Mouse (Mus musculus): ENCODE results near the gene Gdpd5. TPM values are rescaled to one million over a fixed set of nuclear protein-coding genes. Genes with fewer than 3 reads are reported as not detected.

The Gdpd5 gene
- polyA plus RNA-seq (2016; fragmentation: Nextera tagmentation; extraction: Ambion mirVana), result 43.8 and 44.5 TPM in 2 replicates

DNA sequence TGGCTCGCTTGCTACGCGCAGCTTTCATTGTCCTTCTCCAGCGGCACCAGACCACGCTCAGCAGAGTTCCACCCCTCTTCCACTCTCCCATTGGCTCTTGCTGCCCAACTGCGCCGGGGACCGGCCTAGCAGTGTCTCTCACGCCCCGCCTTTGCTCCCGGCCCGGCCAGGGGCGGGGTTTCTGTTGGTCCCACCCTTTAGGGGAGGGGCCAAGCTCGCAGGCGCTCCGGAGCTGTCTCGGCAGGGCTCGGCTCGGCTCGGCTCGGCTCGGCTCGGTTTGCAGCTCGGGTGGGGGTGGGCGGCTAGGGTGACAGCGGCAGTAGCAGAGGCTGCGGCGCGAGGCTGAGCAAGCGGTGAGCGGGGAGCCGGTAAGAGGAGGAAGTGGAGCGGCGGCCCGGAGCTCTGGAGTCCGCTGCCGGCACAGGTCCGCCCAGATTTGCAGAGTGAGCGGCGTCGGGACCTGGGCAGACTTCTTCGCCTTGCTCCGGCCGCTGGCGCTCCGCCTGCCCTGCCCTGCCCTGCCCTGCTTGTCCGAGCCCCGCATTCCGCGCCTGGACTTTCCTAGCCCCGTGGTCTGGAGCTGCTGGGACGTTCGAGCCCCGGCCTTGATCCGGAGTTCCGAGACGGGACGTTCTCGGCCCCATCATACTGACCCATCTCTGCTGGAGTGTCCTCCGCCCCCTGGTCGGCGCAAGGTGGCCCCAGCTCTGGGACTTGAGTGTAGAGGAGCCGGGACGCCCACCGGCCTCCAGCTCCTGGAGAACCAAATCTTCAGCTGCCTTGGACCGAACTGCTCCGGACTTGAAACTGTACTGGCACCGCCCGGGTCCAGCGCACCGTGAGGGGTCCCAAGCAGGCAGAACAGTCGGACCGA lies at the start of gene Gdpd5:
Gdpd5 (plus strand) TSS at position 201 of the 874 bp plus-strand sequence.
- Histone ChIP-seq H3K27me3 (no peaks in the 10 kb centered on the region), H3K4me2 (replicated peaks) (peak within 1 kb of the TSS; percentile 89), H3K4me3 (peak within 1 kb of the TSS; percentile 71), H3K27ac (peak within 1 kb of the TSS; percentile 98), H3K9ac (peak within 1 kb of the TSS; percentile 82), H3K36me3 (no peaks in the 10 kb centered on the region), H3K4me1 (peaks cover 67% of the 10 kb centered on the region), H3K9me3 (replicated peaks) (no peaks in the 10 kb centered on the region)
- peak; percentile 96 for ATAC-seq (ENCODE audit: low FRiP score)
- WGBS, result under 1% methylated on average over 73 of the region's 73 CpGs

DNA sequence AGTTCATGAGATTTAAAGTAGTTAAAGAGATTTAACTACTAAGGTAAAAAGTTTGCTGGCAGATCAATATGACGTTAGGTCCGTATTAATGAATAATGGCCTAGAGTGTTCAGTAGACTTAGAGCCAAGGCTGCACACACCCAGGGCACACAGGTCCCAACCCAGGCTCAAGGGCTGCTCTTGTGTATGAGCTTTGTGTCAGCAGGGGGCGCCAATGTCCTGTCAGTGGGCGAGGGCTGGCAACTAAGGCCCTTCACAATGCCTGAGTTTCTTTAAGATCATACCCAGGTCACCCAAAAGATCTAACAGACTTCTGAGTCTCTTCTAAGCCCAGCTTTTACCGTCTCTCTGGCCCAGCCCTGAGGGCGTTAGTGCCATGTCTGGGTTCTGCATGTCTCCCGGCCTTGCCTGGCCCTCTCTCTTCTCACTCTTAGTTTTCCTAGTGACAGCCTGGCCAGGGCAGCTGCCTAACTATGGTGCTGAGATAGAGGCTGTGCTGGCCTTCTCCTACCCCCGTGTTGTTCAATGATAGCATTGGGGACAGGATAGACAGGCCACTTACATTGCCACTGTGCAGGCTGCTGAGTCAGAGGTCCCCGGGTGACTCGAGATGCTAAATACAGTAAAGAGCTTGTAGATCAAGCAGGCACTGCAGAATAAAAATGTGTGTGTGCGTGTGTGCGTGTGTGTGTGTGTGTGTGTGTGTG lies 48.3 kb upstream of the Gdpd5 start:
- ATAC-seq (ENCODE audit: low FRiP score), result no peak; the same call in 1 of the 2 replicates
- 47% methylated on average over 12 of the region's 12 CpGs for WGBS
- peaks cover 16% of the 10 kb centered on the region for H3K4me1 ChIP-seq
- no peak overlapping the region for H3K4me3 ChIP-seq
- peak overlapping the region; percentile 41; the same call in 1 of the 2 replicates for H3K27ac ChIP-seq
- no peaks in the 10 kb centered on the region for H3K27me3 ChIP-seq
- H3K4me2 ChIP-seq (replicated peaks), result no peak overlapping the region
- no peak overlapping the region for H3K9ac ChIP-seq
- H3K9me3 ChIP-seq (replicated peaks), result no peaks in the 10 kb centered on the region
- H3K36me3 ChIP-seq, result peaks cover 29% of the 10 kb centered on the region

DNA sequence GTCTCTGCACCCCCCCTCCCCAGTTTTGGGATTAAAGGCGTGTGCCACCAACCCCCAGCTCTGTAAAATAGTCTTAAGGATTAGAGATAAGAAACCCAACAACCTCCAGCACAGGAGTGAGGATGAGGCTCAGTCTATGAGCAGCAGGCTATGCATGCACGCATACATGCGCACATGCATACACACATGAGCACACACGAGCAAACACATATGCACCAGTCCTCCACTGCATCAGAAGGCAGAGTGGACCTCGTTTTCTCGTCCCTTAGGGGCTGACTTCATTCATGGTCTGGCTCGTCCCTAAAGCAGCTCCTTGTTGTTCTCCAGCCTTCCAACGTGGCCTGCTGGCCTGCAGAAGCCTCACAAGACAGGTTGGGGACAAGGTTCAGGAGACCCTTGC lies 40.5 kb upstream of the Gdpd5 start:
- Histone ChIP-seq H3K4me2 (replicated peaks) (no peak overlapping the region), H3K4me1 (no peaks in the 10 kb centered on the region; the same call in 1 of the 2 replicates), H3K9ac (no peak overlapping the region), H3K36me3 (peaks cover 43% of the 10 kb centered on the region), H3K27ac (no peak overlapping the region), H3K27me3 (no peaks in the 10 kb centered on the region), H3K4me3 (no peak overlapping the region), H3K9me3 (replicated peaks) (no peaks in the 10 kb centered on the region)
- no peak for ATAC-seq (ENCODE audit: low FRiP score)
- whole genome bisulfite sequencing, result 82% methylated on average over 8 of the region's 8 CpGs

DNA sequence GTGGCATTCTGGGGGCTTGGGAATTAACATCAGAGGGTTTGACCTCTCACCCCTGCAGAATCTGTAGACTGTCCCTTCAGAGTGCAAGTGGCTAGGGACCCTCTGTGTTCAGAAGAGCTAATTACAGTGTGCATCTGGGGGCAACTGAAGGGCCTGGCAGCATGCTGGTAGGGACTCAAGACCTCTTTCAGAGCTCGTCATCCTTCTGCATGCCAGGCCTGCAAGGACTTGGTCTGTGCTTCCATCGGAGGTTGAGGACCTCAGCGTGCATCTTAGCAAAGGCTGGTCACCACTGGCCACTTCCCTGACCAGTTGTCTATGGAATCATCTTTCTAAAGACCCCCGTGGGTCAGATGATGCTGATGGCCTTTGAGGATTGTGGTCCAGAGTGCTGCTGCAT lies 37.6 kb upstream of the Gdpd5 start:
- no peak for ATAC-seq (ENCODE audit: low FRiP score)
- no peak overlapping the region for H3K4me2 ChIP-seq (replicated peaks)
- 78% methylated on average over 4 of the region's 4 CpGs for WGBS
- no peak overlapping the region for H3K9ac ChIP-seq
- peaks cover 55% of the 10 kb centered on the region for H3K36me3 ChIP-seq
- H3K4me3 ChIP-seq, result no peak overlapping the region
- no peaks in the 10 kb centered on the region; the same call in 1 of the 2 replicates for H3K4me1 ChIP-seq
- H3K27me3 ChIP-seq, result no peaks in the 10 kb centered on the region
- H3K9me3 ChIP-seq (replicated peaks), result no peaks in the 10 kb centered on the region
- no peak overlapping the region for H3K27ac ChIP-seq

DNA sequence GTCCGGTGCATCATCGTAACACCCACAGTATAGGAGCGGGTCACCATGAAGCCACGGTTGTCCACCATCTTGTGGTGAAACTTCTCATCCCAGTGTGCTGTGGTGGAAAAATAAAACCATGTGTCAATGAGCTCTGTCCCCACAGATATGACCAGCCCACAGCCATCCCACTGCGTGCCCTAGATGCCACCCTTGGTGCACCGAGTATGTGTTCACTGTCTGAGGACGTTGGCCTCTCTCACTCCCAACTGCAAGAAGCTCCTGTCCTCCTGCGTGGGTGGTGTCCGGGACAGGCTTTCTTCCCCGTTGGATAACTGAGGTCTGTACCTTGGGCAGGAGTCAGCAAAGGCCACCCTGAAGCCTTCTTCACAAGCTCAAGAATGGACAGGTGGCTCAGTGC lies 33.9 kb upstream of the Gdpd5 start:
- peaks cover 62% of the 10 kb centered on the region for H3K36me3 ChIP-seq
- peaks cover 33% of the 10 kb centered on the region for H3K4me1 ChIP-seq
- no peaks in the 10 kb centered on the region for H3K27me3 ChIP-seq
- H3K9me3 ChIP-seq (replicated peaks), result no peaks in the 10 kb centered on the region
- H3K4me2 ChIP-seq (replicated peaks), result no peak overlapping the region
- H3K4me3 ChIP-seq, result no peak overlapping the region
- ATAC-seq (ENCODE audit: low FRiP score), result no peak
- 96% methylated on average over 10 of the region's 10 CpGs for WGBS
- H3K9ac ChIP-seq, result no peak overlapping the region
- no peak overlapping the region; the same call in 1 of the 2 replicates for H3K27ac ChIP-seq

DNA sequence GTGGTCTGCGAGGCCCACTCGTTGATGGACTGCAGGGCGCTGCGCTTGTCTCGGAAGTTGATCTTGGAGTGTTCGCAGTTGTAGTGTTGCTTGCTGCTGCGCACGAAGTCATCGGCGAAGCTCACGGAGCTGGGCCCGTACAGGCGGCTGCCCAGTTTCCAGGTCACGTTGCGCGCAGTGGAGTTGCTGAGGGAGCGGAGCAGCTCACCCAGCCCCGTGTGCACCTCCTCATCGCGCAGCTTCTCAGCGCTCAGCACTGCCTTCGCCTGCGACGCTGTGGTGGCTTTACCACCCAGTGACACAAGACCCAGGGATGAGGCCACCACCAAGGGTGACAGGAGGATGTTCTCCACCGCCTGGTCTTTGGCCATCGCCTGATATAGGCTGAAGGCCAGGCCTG lies 32.3 kb upstream of the Gdpd5 start:
- Histone ChIP-seq H3K36me3 (peaks cover 52% of the 10 kb centered on the region), H3K27me3 (no peaks in the 10 kb centered on the region), H3K4me1 (peaks cover 46% of the 10 kb centered on the region), H3K9ac (no peak overlapping the region), H3K27ac (no peak overlapping the region), H3K9me3 (replicated peaks) (no peaks in the 10 kb centered on the region), H3K4me2 (replicated peaks) (0 out of 2 replicates have a peak overlapping the region, but pooled peaks have one; percentile 11), H3K4me3 (no peak overlapping the region)
- ATAC-seq (ENCODE audit: low FRiP score), result no peak
- 97% methylated on average over 26 of the region's 26 CpGs for WGBS

DNA sequence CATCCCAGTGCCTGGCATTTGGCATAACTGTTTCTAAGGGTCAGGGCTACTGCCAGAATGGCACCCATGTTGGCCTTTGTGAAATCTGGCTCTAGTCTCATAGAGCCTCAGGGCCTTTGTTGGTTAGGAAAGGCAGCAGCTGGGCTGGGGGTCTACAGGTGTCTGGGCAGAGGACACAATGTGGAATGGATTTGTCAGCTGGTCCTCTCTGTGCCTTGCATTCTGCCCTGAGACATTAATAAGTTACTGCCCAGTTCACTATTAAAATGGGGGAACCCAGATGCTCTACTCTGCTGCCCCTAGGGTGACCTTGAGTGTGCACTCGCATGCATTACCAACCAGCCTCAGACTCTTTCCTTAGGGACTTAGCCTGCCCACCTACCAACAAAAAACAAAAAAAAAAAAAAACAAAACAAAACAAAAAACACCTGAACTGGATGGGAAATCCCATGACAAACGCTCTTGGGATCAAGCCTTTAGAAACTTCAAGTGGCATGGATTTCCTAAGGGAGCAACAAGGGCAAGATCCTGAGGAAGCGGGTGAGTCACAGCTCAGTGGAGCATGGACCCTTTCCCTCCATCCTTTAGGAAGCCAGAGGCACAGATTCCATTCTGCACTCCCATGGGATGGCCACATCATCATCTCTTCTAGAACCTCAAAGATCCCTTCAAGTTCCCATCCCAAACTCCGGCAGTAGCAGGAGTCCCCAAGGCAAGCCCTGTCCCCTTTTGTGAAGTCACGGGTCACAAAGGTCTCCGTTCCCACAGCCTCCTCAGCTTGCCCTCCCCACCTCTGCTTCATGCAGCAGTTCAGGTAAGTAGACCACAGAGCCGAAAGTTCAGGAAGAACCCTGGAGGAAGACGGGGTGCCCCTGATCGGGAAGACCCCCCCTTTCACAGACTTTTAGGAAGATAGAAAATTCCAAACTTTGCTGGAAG lies 31.2 kb upstream of the Gdpd5 start:
- H3K9me3 ChIP-seq (replicated peaks), result no peaks in the 10 kb centered on the region
- ATAC-seq (ENCODE audit: low FRiP score), result no peak
- H3K27ac ChIP-seq, result no peak overlapping the region
- peaks cover 52% of the 10 kb centered on the region for H3K4me1 ChIP-seq
- 59% methylated on average over 9 of the region's 9 CpGs for WGBS
- peak overlapping the region; percentile 44; the same call in 1 of the 2 replicates for H3K9ac ChIP-seq
- H3K27me3 ChIP-seq, result no peaks in the 10 kb centered on the region
- H3K36me3 ChIP-seq, result peaks cover 40% of the 10 kb centered on the region
- H3K4me3 ChIP-seq, result peak overlapping the region; percentile 49
- H3K4me2 ChIP-seq (replicated peaks), result peak overlapping the region; percentile 68

DNA sequence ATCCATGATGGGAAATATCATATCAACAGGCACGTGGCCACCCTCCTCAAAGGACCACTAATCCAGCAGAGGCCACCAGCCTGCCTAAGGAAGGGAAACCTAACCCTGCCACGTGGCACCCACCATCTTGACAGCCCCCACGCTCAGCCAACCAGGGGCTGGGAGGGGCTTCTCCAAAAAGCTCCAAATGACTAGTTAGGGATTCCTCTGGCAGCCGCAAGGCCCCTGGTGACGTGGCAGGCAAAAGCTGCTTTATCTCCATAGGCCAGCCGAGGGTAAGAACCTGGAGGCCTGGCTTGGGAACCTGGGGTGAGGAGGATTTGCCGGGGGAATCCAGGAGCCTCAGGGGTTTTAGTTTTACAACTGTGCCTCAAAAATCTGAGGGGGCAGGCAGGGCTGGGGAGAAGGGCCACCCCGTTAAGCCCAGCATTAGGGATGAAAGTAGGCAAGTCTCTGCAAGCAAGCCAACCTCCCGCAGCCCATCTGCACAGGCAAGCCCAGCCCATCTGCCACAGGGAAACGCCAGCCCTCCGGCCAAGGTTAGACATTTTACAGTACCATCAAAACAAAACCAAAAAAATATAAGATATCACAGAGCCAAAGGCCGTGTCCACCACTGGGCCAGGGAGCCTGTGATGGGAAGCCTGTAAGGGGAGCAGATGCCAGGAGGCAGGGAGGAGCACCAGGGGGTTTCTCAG lies 30.0 kb upstream of the Gdpd5 start:
- Histone ChIP-seq H3K27ac (peak overlapping the region; percentile 87), H3K36me3 (peaks cover 30% of the 10 kb centered on the region), H3K4me3 (peak overlapping the region; percentile 49), H3K4me1 (peaks cover 64% of the 10 kb centered on the region), H3K9me3 (replicated peaks) (no peaks in the 10 kb centered on the region), H3K9ac (peak overlapping the region; percentile 72), H3K4me2 (replicated peaks) (peak overlapping the region; percentile 68), H3K27me3 (no peaks in the 10 kb centered on the region)
- no peak for ATAC-seq (ENCODE audit: low FRiP score)
- 5% methylated on average over 12 of the region's 12 CpGs for WGBS

DNA sequence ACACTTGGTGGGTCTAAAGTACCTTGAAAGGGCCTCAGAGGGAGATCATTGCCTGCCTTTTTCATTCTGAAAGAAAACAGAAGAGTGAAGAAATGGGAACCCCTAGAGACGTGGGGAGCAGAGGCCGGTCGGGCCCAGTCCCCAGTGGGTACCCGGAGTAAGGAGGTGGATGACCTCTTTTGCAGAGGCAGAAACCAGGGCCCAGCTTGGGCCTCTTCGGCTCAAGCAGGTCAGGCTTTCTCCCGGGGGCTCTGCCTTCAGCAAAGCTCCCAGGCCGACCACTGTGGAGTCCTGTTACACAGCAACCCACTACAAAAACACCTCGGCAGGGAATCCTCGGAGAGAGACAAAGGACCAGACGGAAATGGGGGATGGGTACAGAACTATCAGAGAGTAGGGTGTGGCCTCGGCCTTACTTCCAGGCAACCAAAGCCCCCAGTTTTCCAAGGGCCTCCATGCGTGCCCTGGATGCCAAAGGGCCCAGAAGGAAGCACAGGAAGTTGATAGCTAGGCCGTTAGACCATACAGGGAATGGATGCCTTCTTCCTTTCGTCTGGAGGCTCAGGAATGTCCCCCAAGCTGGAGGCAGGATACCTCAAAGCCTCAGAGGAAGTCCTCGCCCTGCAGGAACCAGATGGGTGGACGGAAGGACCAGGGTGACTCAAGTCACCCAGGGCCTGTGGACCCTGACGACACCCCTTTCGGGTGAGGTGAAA lies 29.3 kb upstream of the Gdpd5 start:
- Histone ChIP-seq H3K9ac (peak overlapping the region; percentile 72), H3K4me3 (peak overlapping the region; percentile 49), H3K9me3 (replicated peaks) (no peaks in the 10 kb centered on the region), H3K27ac (peak overlapping the region; percentile 87), H3K27me3 (no peaks in the 10 kb centered on the region), H3K36me3 (peaks cover 23% of the 10 kb centered on the region), H3K4me2 (replicated peaks) (peak overlapping the region; percentile 68), H3K4me1 (peaks cover 71% of the 10 kb centered on the region)
- 2% methylated on average over 18 of the region's 18 CpGs for WGBS
- peak; percentile 30 for ATAC-seq (ENCODE audit: low FRiP score)

DNA sequence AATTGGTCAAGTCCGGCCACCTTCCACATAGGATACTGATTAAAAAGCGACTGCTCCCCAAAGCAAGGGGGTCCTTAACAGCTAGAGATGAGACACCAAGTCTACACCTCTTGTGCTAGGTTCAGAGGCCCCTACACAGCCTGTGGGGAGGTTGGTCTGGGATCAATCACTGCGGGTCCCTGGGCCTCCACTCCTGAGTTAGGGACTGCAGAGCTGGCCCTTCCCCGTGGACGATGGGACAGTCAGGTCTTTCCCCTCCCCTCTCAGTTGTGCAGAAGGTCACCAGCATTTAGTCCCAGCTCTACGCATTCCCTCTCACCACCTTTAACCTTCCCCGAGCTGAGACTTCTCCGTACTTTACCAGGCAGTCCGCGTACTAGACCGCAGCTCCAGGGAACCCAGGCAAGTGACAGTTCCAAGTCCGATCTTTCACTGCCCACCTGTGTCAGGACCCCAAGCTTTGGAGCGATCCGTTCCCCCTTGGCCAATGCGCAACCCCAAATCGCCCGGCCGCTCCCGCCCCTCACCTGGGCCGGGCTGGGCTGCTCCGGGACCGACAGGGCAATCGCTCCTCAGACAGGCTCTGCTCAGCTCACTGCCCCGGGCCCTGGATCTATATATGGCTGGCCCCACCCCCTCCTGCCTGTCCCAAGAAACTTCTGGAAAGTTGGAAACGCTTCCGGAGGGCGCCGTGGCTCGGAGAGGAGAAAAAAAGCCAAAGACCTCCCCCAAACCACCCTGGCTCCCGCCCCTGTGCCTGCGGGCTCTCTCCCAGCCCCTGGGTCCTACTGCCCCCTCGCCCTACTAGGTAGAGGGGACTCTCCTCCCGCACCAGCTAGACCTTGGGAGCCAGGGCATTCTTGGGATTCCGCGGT lies 28.5 kb upstream of the Gdpd5 start, which contains the start of gene Serpinh1:
Serpinh1 (minus strand) TSS at position 714 of the 875 bp plus-strand sequence.
- Histone ChIP-seq H3K4me3 (peak within 1 kb of the TSS; percentile 49), H3K9me3 (replicated peaks) (no peaks in the 10 kb centered on the region), H3K36me3 (peaks cover 15% of the 10 kb centered on the region), H3K4me1 (peaks cover 77% of the 10 kb centered on the region), H3K9ac (peak within 1 kb of the TSS; percentile 72), H3K4me2 (replicated peaks) (peak within 1 kb of the TSS; percentile 68), H3K27me3 (no peaks in the 10 kb centered on the region), H3K27ac (peak within 1 kb of the TSS; percentile 87)
- peak; percentile 39; the same call in 1 of the 2 replicates for ATAC-seq (ENCODE audit: low FRiP score)
- WGBS, result 1% methylated on average over 34 of the region's 35 CpGs
